Mouse (Mus musculus): ENCODE measurements around the gene Cep55. TPM values are rescaled to one million over a fixed set of nuclear protein-coding genes. Genes with fewer than 3 reads are reported as not detected.
A peak's percentile ranks its signal among the peaks of the same experiment; 100 is the strongest.

Cep55 gene
- under 1 TPM; 0.12 to 0.39 TPM for total RNA-seq (2021)

DNA sequence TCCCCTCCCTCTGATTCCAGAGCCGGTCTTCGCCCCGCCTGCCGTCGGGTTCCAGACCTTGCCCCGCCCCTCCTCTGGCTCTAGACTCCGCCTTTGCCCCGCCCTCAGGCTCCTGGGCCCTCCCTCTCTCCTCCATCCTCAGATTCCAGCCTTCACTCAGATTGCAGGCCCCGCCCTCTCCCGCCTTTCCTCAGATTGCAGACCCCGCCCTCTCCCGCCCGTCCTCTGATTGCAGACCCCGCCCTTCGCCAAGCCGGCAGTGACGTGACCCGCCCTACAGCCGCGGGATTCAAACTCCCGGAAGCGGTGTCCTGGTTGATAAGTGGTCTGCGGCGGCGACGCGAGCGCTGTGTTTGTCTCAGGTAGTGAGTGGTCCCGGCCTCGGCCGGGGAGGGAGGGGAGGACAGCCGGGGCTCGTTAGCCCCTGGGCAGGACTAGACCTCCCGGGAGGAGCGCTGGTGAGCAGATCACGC lies at the start of gene Cep55:
Gene Cep55, plus strand, starts transcription at position 292 of the 473 bp plus-strand sequence.
- intact Hi-C loops (cut with DNase I) = loop anchor here (10.0 kb wide), 1 partner anchor 300 kb away; no protein-coding TSS in a partner anchor
- peak; percentile 88 for DNase-seq (ENCODE audit: low spot score in 2 of 2)

GRCm38 (mm10) chr19:38011379-38011778 lies 43.4 kb upstream of the Cep55 start:
- intact Hi-C loops (cut with DNase I) = no loop called here

DNA sequence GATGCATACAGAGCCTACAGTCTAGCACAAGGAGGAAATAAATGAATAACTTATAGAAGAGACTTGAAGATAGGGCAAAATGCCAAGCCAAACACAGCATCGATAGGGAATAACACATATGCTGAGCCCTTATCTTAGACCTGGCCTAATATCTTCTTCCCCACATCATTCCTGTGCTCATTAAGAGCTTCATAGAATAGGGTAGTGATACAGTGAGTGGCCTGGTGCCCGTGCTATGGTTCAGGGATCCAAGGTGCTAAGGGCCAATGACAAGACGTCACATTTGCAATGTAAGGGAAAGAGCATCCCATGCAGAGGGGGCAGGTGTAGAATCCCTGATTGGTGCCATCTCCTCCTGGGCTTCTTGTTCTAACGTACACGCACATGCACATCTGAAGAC lies 40.4 kb upstream of the Cep55 start:
- no peak for DNase-seq (ENCODE audit: low spot score in 2 of 2)
- intact Hi-C loops (cut with DNase I) = no loop called here

More at GRCm38 (mm10) chr19:38011379-38011778, 43.4 kb upstream of the Cep55 start:
- no peak for DNase-seq (ENCODE audit: low spot score in 2 of 2)

DNA sequence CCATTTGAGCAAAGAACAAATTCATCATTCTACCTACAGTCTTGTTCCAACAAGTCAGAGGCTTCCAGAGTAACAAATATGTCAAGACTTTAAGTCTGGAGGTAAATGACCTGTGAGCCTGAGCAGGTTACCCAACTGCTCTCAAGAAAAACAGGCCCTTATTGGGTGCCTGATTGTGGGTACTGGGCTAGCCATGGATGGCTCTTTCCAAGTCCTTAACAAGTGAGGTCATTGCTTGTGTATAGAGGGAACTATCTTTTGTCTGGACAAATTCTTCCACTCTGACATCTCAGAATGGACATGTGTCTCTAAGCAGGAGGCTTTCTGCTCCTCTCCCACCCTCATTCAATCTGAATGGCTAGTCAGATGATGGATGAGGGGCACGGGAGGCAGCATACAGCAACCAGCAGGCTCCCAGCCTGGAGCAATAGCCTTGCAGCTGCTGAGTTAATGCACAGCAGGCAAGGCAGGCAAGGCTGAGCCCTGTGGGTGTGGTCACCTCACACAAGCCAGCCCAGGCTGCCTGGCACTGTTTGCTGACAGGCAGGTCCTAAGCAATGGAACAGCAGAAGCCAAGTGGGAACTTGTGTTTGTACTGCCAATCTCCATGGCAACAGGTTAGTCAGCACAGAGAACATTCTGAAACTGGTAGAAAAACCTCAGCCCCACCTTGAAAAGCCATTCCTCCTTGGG lies 39.5 kb upstream of the Cep55 start:
- peak; percentile 56 to 62 for DNase-seq (ENCODE audit: low spot score in 2 of 2)

DNA sequence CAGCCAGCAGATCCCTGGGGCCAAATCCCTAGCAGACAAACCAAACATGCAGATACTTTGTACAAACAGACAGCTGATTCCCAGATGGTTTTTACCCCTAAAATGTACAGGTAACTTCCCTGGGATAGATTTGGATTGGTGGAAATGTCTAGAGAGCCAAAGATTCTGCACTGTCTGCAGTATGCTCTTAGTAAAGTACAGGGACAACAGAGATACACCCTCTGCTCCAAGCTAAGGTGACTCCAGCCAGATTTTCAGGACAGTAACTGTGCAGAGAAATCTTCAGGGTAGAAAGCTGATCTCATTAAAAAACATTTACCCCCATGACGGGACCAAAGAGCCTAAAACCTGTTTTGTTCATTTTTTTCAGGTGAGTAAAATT lies 38.9 kb upstream of the Cep55 start:
- intact Hi-C loops (cut with DNase I) = no loop called here
- no peak for DNase-seq (ENCODE audit: low spot score in 2 of 2)

More for the DNA sequence above, 39.5 kb upstream of the Cep55 start:
- intact Hi-C loops (cut with DNase I) = no loop called here

DNA sequence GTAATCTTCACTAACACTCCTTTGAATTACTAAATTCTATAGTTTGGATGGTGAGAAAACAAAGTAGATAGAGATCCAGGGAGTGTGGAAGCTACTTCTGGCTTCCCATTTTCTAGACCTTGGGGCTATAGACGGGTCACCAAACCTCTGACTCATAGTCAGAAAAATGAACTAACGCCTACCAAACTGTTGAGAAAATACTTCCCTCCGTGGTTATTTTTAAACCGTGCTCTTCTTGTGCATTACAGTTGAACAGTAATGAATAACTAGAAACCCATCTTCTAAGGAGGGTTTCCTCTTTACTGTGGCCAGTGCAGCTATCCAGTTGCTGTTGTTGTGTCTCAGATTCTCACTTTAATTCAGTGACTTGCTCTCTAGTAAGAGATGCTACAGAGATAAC lies 32.1 kb upstream of the Cep55 start:
- DNase-seq (ENCODE audit: low spot score in 2 of 2) = no peak
- intact Hi-C loops (cut with DNase I) = no loop called here

- no peak for DNase-seq (ENCODE audit: low spot score in 2 of 2)
- intact Hi-C loops (cut with DNase I) = no loop called here
Observed at GRCm38 (mm10) chr19:38023603-38024002, 31.2 kb upstream of the Cep55 start.

DNA sequence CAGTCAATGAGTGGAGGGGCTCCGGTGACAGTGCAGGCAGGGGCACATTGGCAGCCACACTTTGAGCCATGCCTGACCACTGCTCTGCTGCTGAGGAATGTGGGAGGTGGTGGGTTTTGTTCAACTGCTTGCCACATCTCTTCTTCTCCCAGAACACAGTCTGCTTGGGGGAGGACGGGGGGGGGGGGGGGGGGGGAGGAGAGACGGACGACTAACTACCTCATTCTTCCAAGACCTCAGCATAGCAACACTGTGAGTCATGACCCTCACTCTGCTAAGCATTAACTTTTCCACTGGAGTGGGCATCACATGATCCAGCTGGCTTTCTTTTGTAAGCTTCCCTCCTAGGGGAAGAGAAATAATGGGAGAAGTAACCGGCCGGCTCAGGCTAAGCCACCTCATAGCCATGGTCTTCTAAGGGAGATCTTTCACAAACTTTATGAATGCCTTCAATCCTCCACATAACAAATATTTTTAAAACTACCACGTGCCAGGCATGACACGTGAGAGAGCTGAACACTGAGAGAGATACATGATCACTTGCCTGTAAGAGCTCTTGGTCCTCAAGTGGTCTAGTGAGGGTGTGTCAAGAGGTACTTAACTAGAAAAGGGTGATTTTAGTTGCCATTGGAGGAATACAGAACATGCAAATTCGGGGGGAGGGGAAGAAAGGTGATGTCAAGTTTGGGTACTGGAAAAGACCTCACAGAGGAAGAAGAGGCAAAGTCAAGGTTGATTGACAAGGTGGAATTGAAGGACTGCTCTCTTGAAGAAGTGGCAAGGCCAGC lies 29.4 kb upstream of the Cep55 start:
- DNase-seq (ENCODE audit: low spot score in 2 of 2) = no peak
- intact Hi-C loops (cut with DNase I) = no loop called here

DNA sequence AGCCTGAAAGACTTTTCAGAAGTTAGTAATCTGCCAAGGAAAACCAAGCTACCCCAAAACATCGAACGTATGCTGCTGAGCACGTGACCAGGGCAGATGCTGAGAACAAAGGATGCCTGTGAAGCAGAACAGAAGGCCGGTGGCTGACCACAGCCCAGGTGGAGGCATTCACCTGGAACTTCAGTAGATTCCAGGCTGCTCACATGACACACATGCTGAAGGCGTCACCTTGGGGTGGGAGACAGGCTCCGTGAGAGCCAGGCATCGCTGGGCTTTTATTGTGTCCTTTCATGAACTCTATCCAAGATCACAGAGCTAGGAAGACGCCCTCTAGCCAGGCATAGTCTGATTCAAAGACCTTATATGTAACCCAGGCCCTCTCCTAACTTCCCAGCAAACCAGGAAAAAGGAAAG lies 28.6 kb upstream of the Cep55 start:
- intact Hi-C loops (cut with DNase I) = no loop called here
- no peak for DNase-seq (ENCODE audit: low spot score in 2 of 2)

DNA sequence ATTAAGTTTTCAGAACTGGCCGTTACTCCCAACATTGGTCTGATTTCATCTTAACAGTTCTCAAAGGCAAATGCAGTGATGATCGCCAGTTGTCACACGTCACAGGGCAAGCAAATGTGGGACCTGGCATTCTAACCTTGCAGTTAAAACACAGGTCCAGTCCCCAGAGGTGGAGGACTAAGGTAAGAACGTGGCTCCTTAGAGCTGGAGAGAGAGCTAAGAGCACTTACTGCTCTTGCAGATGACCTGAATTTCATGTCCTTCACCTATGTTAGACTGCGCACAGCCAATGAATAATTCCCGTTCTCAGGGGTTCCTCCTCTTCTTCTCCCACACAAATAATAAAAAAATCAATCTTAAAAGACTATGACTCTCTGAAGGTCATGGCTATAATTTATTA lies 27.4 kb upstream of the Cep55 start:
- no peak for DNase-seq (ENCODE audit: low spot score in 2 of 2)
- intact Hi-C loops (cut with DNase I) = no loop called here

DNA sequence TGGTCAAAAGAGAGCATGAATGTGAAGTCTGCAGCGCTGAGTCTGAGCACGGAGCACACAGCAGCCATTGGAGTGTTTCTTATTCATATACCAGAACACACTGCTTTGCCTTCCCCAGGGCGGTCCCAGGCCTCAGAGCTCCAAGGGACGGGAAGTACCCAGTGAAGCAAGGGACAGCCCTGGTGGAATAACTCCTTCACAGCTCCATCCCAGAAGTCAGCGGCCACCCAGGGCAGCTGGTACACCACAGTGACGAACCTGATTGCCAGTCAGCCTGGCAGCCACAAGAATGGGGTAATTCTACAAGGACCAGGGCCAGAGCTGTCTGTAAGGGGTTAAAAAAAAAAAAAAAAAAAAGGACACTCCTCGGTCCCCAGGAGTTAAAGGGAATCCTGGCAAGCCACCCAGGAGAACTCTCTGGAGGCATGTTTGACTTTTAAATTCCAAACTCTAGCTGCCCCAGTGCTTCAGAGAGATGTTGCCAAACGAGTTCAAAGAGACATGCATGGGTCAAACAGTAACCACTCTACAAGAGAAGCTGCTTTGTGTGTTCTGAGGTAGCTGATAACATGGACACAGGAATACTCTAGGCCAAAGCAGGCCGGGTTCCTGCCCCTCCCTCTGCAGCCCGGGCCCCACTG lies 26.8 kb upstream of the Cep55 start:
- DNase-seq (ENCODE audit: low spot score in 2 of 2) = no peak
- intact Hi-C loops (cut with DNase I) = no loop called here

DNA sequence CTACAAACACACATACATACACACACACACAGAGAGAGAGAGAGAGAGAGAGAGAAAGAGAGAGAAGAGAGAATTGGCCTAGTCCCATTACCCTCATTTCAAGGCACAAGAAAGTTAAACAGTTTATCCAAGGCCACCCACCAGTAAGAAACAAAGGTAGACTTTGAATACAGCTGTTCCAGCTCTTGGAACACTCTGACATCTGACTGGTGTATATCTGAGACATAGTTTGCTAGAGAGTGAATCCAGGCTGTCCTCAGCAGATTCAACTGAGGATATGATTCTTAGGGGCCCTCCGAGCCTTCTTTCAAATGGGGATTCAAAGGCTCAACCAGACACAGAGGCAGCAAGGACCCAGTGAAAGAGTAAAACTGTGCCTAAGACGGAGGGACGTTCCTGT lies 25.5 kb upstream of the Cep55 start:
- intact Hi-C loops (cut with DNase I) = no loop called here

DNA sequence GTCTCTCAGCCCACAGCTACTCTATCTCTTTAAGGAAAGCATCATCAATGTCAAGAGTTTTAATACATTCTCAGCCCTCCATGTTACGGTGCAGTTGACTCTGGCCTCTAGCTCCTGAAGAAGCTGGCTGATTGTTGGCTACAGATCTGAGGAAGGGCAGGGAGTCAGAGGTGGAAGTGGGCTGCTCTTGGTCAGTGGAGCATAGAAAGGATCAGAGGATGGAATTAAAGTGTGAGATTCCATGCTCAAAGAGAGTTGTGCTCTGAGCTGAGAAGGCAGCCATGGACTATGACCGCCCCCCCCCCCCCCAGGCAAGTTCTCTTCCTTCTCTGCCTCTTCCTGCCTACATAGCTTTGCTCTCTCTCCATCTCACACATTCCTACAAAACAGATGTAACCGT lies 24.9 kb upstream of the Cep55 start:
- intact Hi-C loops (cut with DNase I) = no loop called here
- DNase-seq (ENCODE audit: low spot score in 2 of 2) = no peak

More for the DNA sequence above, 25.5 kb upstream of the Cep55 start:
- DNase-seq (ENCODE audit: low spot score in 2 of 2) = no peak

DNA sequence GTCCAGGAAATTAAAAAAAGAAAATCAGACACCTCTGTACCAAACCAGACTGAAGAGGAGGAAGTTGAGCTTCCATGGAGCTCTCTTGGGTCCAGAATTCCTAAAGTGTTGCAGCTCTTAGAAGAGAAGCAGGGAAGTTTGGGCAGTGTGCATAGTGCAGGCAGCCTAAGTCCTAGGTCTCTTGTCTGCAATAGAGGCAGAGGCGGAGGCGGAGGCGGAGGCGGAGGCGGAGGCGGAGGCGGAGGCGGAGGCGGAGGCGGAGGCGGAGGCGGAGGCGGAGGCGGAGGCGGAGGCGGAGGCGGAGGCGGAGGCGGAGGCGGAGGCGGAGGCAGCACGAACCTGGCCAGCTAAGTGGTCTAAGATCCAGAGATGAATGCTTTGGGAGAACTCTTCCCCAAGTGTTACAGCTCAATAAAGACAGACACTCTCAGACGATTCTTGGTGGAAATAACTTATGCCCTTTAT lies 24.1 kb upstream of the Cep55 start:
- intact Hi-C loops (cut with DNase I) = no loop called here
- DNase-seq (ENCODE audit: low spot score in 2 of 2) = no peak

DNA sequence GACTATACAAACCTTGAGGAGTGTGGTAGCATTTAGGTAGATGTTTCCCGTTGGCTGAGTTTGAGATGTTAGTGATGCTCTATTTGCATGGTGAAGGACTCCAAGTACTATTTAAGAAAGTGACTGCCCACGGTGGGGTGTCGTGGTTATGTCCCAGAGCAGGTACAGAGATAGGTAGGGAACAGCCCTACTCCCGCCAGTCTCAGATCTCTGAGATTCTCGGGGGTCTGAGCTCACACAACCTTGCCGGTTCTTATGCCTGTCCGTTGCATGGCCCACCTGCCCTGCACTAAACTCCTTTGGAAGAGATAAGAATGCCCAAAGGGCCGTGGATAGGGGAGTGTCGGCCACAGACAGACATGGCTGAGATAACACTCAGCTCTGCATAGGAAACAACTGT lies 23.7 kb upstream of the Cep55 start:
- intact Hi-C loops (cut with DNase I) = no loop called here
- DNase-seq (ENCODE audit: low spot score in 2 of 2) = no peak

DNA sequence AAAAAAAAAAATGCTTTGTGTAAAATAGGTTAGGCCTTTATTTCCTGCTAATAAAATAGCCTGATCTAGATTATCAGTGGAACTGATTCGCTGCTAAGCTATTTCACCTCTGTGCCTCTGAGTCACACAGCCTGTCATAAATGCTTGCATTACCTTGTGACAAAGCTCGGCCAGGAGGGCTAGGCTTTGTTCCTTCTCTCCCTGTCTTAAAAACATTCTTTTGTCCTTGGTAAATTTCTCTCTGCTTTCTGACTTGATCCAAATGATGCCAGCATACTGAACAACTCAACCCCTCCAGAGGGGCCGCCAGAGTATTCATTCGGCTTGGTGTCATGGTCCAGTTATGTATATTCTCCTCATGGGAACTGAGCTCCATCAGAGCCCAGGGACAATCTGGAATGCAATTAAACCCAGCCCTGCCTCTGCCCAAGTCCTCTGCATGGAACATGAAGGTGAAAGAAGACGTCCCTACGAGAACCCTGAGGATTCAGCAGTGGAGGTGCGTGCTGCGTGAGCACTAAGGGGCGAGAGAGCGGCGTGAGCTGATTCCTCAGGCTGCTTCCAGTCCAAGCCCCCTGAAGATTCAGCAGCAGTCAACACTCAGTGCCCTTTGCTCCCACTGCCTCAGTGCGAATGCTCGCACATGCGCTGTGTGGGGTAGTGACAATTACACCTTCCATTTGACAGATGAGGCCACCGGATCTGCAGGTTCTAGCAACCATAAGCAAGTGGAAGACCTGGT lies 21.6 kb upstream of the Cep55 start:
- intact Hi-C loops (cut with DNase I) = no loop called here

GRCm38 (mm10) chr19:38033735-38034057 lies 21.1 kb upstream of the Cep55 start:
- intact Hi-C loops (cut with DNase I) = no loop called here
- DNase-seq (ENCODE audit: low spot score in 2 of 2) = no peak

More for the DNA sequence above, 21.6 kb upstream of the Cep55 start:
- no peak for DNase-seq (ENCODE audit: low spot score in 2 of 2)

- DNase-seq (ENCODE audit: low spot score in 2 of 2) = no peak
Observed at GRCm38 (mm10) chr19:38034696-38035095, 20.1 kb upstream of the Cep55 start.

DNA sequence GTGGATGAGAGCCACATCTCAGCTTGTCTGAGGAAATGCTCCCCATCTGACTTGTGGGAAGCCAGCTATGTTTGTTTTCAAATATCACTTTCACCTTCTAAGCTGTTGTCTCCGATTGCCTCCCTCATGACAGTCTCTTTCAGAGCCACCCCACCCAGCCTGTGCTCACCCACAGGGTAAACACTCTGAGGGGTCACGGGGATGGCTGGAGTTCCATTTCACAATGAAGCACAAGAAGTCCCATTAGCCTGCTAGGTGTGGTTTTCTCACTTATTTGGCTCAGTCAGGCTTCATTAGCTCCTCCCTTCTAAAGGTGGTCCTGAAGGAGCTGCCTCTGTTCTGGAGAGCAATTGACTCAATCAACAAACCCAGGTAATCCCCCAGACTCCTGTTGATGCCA lies 19.0 kb upstream of the Cep55 start:
- intact Hi-C loops (cut with DNase I) = no loop called here
- no peak for DNase-seq (ENCODE audit: low spot score in 2 of 2)

More at GRCm38 (mm10) chr19:38034696-38035095, 20.1 kb upstream of the Cep55 start:
- intact Hi-C loops (cut with DNase I) = no loop called here

- DNase-seq (ENCODE audit: low spot score in 2 of 2) = no peak
- intact Hi-C loops (cut with DNase I) = no loop called here
Observed at GRCm38 (mm10) chr19:38038267-38038666, 16.5 kb upstream of the Cep55 start.
